Mouse (Mus musculus): ENCODE measurements around the gene Adar. TPM values are rescaled to one million over a fixed set of nuclear protein-coding genes. Genes with fewer than 3 reads are reported as not detected.

Gene Adar
- polyA plus RNA-seq, 1 experiment = 6.3 TPM

DNA sequence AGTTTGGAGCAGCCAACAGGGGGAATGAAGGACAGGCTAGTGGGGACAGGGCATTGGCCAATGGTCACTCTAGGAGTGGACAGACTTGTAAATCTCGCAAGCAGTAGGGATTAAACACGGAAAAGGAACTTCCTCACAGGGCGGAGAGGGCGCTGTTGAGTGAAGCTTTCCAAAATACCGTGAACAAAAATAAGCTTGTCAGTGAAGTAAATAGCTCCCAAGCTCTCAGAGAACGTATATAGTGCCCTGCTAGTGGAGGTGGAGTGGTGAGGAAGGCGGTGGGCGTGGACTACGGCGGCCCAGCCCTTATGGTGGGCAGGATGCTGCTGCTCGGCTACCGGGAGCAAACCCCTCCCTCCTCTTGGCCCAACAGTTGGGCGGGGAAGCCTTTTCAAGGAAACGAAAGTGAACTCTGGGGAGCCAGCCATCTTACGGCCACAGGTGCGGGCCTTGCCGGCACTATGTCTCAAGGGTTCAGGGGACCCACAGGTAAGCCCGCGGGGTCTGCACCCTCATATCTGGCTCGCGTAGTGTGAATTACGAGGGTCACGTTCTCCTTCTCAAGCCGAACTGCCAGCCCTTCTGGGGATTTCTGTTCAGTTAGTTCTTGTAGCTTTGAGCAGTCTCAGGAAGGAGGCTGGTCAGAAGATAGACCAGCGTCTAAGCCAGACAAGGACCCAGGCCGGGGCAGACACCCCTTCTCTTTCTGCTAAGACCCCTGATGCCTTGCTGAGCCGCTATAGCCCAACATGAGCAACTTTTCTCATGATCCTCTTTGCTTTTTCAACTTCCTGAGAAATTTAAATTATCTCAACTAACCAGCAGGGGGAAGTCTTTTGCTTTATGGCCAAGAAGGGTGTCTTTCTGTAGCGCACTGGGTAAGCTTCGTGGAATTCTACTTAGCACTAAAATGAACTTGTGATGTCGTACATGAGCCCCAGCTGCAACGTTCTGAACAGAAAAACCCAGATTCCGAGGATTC is 15.8 kb downstream of the Adar start:
- Histone ChIP-seq H3K27me3 (replicated peaks) (no peaks in the 10 kb centered on the region), H3K36me3 (replicated peaks; ENCODE audit: low read length) (peaks cover 34% of the 10 kb centered on the region), H3K9me3 (peaks cover 3% of the 10 kb centered on the region), H3K4me1 (peaks cover 75% of the 10 kb centered on the region), H3K4me3 (replicated peaks) (peak overlapping the region; percentile 96)
- TF ChIP-seq FLI1 (IDR thresholded peaks at IDR 0.05; ENCODE audit: low read length) (no peak), GATA1 (IDR thresholded peaks at IDR 0.05; ENCODE audit: borderline replicate concordance, low read length) (no peak)

DNA sequence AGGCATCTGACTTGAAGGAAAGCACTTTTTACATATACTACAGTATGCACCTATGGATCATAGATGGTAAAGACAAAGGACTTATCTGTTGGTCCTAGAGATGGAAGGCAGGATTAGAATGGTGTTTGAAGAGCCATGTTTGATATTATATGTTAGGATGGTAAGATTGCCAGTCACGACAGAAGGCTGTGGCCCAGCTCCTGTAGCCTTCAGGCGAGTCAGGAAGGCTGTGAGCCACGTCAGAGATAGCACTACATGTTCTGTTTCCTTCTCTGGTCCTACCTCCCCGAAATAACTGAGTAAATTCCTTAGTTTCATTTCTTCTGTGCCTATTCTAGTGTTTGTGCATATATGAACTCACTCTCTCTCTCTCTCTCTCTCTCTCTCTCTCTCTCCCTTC is 17.3 kb downstream of the Adar start:
- Histone ChIP-seq H3K36me3 (replicated peaks; ENCODE audit: low read length) (peaks cover 43% of the 10 kb centered on the region), H3K9me3 (no peaks in the 10 kb centered on the region), H3K4me1 (peaks cover 76% of the 10 kb centered on the region), H3K27me3 (replicated peaks) (no peaks in the 10 kb centered on the region), H3K4me3 (replicated peaks) (peak overlapping the region; percentile 96)
- TF ChIP-seq GATA1 (IDR thresholded peaks at IDR 0.05; ENCODE audit: borderline replicate concordance, low read length) (no peak), FLI1 (IDR thresholded peaks at IDR 0.05; ENCODE audit: low read length) (no peak)

DNA sequence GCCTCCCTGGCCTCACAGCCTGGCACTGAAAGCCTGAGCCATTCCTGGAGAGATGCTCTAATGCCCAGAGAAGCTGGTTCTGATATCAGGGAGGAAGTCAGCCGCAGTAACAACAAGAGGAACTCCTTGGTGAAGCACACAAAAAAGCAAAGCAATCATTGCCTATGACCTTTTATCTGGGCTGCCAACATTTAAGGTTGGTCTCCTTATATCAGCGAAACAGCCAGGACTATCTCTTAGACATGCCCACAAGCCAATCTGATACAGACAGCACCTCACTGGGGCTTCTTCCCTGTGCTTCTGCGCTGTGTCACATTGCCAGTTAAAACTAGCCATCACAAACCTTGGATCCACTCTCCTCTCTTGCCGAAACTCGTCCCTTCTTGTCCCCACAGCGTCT is 23.7 kb downstream of the Adar start:
- Histone ChIP-seq H3K4me1 (peaks cover 32% of the 10 kb centered on the region), H3K36me3 (replicated peaks; ENCODE audit: low read length) (peaks cover 98% of the 10 kb centered on the region), H3K9me3 (no peaks in the 10 kb centered on the region), H3K27me3 (replicated peaks) (no peaks in the 10 kb centered on the region), H3K4me3 (replicated peaks) (no peak overlapping the region)
- TF ChIP-seq GATA1 (IDR thresholded peaks at IDR 0.05; ENCODE audit: borderline replicate concordance, low read length) (no peak), FLI1 (IDR thresholded peaks at IDR 0.05; ENCODE audit: low read length) (no peak)

DNA sequence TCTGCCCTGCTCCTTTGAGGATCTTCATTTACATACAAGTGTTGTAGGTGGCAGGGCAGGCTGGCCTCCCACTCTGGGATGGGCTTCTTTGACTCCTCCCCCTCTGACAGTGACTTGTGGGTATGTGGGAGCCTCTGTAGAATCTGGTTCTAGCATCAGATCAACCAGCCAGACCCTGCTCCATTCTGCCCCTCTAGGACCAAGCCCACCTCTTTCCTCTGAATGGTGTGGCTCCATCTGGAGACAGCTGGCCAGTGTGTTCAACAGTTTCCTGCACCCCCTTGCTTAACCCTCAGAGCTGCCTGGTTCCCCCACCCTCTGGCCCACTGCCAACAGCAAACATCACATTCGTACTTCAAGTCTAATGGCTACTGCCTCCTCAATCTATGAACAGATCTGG is 37.5 kb downstream of the Adar start:
- H3K4me3 ChIP-seq (replicated peaks) = no peak overlapping the region
- H3K9me3 ChIP-seq = no peaks in the 10 kb centered on the region
- H3K27me3 ChIP-seq (replicated peaks) = peaks cover 21% of the 10 kb centered on the region
- peaks cover 52% of the 10 kb centered on the region for H3K36me3 ChIP-seq (replicated peaks; ENCODE audit: low read length)
- TF ChIP-seq GATA1 (IDR thresholded peaks at IDR 0.05; ENCODE audit: borderline replicate concordance, low read length) (no peak), FLI1 (IDR thresholded peaks at IDR 0.05; ENCODE audit: low read length) (no peak)
- peaks cover 6% of the 10 kb centered on the region; the same call in 1 of the 2 replicates for H3K4me1 ChIP-seq

DNA sequence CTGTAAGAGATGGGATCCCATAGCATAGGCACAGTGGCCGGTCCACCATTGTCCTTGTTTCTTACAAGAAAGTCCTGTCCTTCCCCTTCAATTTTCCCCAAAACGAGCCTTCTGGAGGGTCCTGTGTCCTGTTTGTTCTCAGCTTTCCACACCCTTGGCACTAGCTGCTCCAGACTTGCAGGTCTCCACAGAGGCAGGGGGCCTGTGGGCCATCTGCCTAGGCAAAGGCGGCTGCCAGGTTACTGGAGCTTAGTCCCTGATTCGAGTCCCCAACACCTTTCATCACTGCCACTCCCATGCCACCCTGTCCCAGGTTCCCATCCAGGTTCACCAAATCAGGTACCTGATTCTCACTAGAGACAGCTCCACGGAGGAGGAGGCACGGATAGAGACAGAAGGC is 40.5 kb downstream of the Adar start:
- peaks cover 25% of the 10 kb centered on the region for H3K36me3 ChIP-seq (replicated peaks; ENCODE audit: low read length)
- TF ChIP-seq FLI1 (IDR thresholded peaks at IDR 0.05; ENCODE audit: low read length) = no peak
- no peak for TF ChIP-seq GATA1 (IDR thresholded peaks at IDR 0.05; ENCODE audit: borderline replicate concordance, low read length)
- H3K27me3 ChIP-seq (replicated peaks) = peaks cover 37% of the 10 kb centered on the region
- H3K4me1 ChIP-seq = peaks cover 6% of the 10 kb centered on the region; the same call in 1 of the 2 replicates
- no peak overlapping the region for H3K4me3 ChIP-seq (replicated peaks)
- H3K9me3 ChIP-seq = no peaks in the 10 kb centered on the region

DNA sequence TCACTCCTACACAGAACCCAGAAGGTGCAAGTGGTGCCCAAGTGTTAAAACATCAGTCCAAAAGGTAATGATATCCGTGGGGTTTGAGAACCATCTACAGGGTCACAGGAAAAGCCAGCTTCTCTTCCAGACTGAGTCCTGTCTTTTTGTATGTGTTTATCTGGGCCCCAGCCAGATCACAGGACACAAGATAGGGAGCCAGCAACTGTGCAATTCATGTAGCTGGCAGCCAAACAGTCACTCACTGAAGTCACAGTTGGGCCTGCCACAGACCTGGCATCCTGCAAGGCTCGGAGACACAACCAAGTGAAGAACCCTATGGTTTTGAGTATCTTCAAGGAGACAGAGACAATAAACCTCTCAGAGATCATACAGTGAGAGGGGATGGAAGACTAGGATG is 43.0 kb downstream of the Adar start:
- Histone ChIP-seq H3K9me3 (no peaks in the 10 kb centered on the region), H3K36me3 (replicated peaks; ENCODE audit: low read length) (no peaks in the 10 kb centered on the region), H3K4me1 (no peaks in the 10 kb centered on the region; the same call in 1 of the 2 replicates), H3K27me3 (replicated peaks) (peaks cover 62% of the 10 kb centered on the region), H3K4me3 (replicated peaks) (no peak overlapping the region)
- TF ChIP-seq GATA1 (IDR thresholded peaks at IDR 0.05; ENCODE audit: borderline replicate concordance, low read length) = no peak
- no peak for TF ChIP-seq FLI1 (IDR thresholded peaks at IDR 0.05; ENCODE audit: low read length)

DNA sequence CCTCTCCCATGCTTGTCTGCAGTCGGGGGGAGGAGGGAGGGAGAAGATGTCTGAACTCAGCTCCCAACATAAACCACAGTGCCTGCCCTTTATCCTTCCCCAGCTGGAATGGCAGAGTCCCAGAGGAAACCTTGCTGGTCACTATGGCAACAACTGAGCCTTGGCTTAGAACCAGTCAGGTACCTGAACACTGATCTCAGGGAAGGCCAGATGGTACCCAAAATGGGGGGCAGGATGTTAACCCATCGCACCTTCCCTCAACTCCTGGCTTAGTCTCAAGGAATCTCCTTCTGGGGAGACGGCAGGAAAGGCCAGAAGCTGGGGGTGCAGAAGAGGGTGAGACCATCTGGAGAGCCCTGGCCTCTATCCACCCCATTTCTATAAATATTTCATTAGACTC is 45.0 kb downstream of the Adar start:
- Histone ChIP-seq H3K9me3 (no peaks in the 10 kb centered on the region), H3K27me3 (replicated peaks) (peaks cover 80% of the 10 kb centered on the region), H3K36me3 (replicated peaks; ENCODE audit: low read length) (no peaks in the 10 kb centered on the region), H3K4me1 (peaks cover 10% of the 10 kb centered on the region), H3K4me3 (replicated peaks) (no peak overlapping the region)
- TF ChIP-seq GATA1 (IDR thresholded peaks at IDR 0.05; ENCODE audit: borderline replicate concordance, low read length) (no peak), FLI1 (IDR thresholded peaks at IDR 0.05; ENCODE audit: low read length) (no peak)

DNA sequence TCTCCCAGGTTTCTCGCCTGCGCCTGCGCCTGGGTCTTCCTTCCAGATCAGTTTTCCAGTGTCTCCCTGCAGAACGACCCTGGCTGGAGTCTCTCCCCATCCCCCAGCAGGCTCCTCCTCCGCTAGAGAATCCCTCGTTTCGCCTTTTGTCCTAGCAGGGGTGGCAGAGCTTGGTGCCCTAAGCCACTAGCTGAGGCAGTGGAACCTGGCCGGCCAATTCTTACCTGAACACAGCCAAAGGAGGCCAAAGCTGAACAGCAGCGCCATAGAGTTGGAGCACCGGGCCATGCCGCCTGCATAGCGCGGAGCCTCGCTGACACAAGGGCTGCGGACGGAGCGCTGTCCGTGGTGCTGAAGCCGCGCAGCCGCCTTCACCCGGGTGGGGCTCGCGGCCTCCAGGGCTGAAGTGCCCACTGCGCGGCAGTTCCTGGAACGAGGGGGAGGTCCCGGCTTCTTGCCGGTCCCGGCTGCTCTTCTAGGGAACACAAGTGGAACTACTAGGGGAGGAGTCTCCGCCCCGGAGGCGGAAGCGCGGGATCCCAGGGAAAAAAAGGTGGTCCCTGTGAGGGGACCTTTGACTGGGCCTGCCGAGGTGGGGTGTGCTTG is 49.4 kb downstream of the Adar start, which contains the start of gene Chrnb2:
TSS of gene Chrnb2 (minus strand) at position 514 of the 606 bp plus-strand sequence.
- H3K9me3 ChIP-seq = no peaks in the 10 kb centered on the region
- H3K4me3 ChIP-seq (replicated peaks) = peak within 1 kb of the TSS; percentile 51
- peaks cover 4% of the 10 kb centered on the region for H3K36me3 ChIP-seq (replicated peaks; ENCODE audit: low read length)
- peaks cover 68% of the 10 kb centered on the region for H3K27me3 ChIP-seq (replicated peaks)
- TF ChIP-seq GATA1 (IDR thresholded peaks at IDR 0.05; ENCODE audit: borderline replicate concordance, low read length) (no peak), FLI1 (IDR thresholded peaks at IDR 0.05; ENCODE audit: low read length) (no peak)
- H3K4me1 ChIP-seq = peaks cover 10% of the 10 kb centered on the region

DNA sequence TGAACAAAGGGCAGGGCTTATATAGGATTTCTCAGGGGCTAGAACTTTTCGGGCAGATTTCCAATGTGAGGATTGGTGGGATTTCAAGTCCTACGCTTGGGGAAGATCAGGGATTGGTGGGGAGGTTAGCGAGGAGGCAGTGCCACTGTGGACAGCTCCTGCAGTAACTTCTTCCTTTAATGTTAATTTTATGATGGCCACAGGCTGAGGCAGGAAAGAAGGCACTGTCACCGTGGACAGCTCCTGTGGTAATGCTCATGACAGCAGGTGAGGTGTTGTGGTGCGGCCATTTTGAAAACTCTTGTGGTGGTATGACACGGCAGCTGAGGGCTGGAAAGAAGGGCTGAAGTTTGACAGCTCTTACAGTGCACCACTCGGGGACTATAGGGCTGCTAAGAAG is 54.8 kb downstream of the Adar start:
- Histone ChIP-seq H3K4me1 (peaks cover 35% of the 10 kb centered on the region), H3K36me3 (replicated peaks; ENCODE audit: low read length) (peaks cover 21% of the 10 kb centered on the region), H3K4me3 (replicated peaks) (no peak overlapping the region), H3K27me3 (replicated peaks) (peaks cover 18% of the 10 kb centered on the region), H3K9me3 (no peaks in the 10 kb centered on the region)
- no peak for TF ChIP-seq GATA1 (IDR thresholded peaks at IDR 0.05; ENCODE audit: borderline replicate concordance, low read length)
- TF ChIP-seq FLI1 (IDR thresholded peaks at IDR 0.05; ENCODE audit: low read length) = no peak

All from megakaryocyte, embryonic 14.5 days (primary cell).